Mouse (Mus musculus): ENCODE results near the gene Tipin.

The Tipin gene

GRCm38 (mm10) chr9:64343656-64344055, 62.3 kb downstream of the Tipin start:
- no peak for DNase-seq (ENCODE audit: low spot score in 2 of 2)

DNA sequence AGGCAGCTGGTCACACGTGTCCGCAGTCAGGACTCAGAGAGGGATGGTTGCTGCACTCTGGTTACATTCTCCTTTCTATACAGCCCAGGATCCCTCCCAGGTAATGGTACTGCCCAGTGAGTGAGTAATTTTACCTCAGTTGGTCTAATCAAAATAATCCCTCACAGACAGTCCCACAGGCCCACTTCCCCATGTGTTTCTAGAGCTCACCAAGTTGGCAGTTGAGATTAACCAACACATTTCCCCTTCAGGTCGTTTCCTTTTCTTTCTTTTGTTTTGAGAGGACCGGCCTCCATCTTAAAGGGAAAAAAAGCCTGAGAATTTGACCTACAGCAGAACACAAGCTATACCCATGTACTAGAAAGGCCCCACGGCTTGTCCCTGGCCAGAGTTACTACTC, 64.5 kb downstream of the Tipin start:
- no peak for DNase-seq (ENCODE audit: low spot score in 2 of 2)

- no peak for DNase-seq (ENCODE audit: low spot score in 2 of 2)
These were observed 66.0 kb downstream of the Tipin start for GRCm38 (mm10) chr9:64347377-64347776.

- no peak for DNase-seq (ENCODE audit: low spot score in 2 of 2)
These were observed 68.1 kb downstream of the Tipin start for GRCm38 (mm10) chr9:64349490-64349889.

DNA sequence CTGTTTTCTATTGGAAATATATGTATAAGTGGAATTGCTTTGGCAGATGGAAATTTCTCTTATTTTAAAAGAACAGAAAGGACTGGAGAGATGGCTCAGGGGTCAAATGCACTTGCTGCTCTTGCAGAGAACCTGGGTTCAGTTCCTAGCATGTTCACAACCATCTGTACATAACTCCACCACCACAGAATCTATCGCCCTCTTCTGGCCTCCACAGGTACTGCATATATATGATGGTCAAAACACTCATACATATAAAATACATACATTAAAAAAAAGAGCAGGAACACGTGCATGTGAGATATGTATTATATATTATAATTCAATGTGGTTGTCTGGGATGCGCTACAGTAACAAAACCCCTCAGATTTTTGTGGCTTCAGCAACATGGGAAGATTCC, 69.8 kb downstream of the Tipin start:
- DNase-seq (ENCODE audit: low spot score in 2 of 2), result no peak

Data from right cerebral cortex, adult 2 months (tissue).